Comparison of ENCODE assay signal across 9 mouse cellular contexts in the genomic region with DNA sequence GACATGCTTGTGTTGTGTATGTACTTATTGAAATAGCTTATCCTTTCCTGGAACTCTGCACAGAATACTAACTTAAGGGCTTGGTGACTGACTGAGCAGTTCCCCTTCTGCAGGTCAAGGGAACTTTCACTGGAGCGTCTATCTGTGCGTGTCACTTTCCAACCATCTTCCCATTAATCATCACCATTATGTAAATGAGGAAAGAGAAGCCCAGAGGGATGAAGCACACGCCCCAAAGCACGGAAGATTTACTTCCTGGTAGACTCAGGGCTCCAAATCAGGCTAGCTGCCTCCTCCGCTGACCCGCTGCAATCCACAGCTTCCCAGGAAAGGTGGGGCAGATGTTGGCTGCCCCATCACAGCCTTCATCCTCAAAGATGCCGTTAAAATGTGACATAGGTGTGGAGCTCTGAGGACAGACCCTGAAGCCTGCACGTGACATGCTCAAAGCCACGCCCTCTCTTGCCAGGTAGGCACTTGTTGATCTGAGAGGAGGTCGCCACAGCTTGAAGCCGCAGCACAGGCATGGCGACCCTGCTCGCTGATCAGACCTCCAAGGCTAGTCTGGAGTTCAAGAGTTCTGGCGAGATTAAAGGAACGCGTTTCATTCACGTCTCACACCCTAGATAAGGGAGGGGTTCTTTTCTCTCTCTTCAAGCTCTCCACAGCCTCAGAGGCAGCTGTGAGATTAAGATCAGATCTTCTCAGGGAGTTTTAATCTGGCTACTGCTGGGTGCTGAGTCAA. TPM values are rescaled to one million over a fixed set of nuclear protein-coding genes. Genes with fewer than 3 reads are reported as not detected.
DNase-seq lines count a peak whose midpoint lies in the region; ATAC-seq and TF ChIP-seq lines count a peak whose summit lies in the region.
"Had no signal": no experiment of that assay in that cellular context is flagged by ENCODE, and none has a peak within 500 bp of the region (broad histone marks: within the 10 kb centered on the region; RNA-seq: fewer than 3 reads in every experiment).

No protein-coding gene starts in this region.

- no peak for DNase-seq in kidney, postnatal 10 days
- DNase-seq in layer of hippocampus, adult 18-20 months (ENCODE audit: low spot score in 2 of 2), result no peak
- DNase-seq in right cerebral cortex, postnatal 36 days (ENCODE audit: low spot score in 2 of 2), result no peak
- DNase-seq: kidney, adult 8-10 months had no signal

- WGBS in kidney, embryonic 16.5 days, result 12% methylated on average over 17 of the region's 17 CpGs
- whole genome bisulfite sequencing in embryonic facial prominence, embryonic 13.5 days, result 14% methylated on average over 17 of the region's 17 CpGs
- 11% methylated on average over 17 of the region's 17 CpGs for WGBS in limb, embryonic 15.5 days

- no peak for TF ChIP-seq CTCF in E14TG2a.4 (conservative IDR thresholded peaks at IDR 0.05; ENCODE audit: low read length)

- peak overlapping the region; percentile 32 for H3K9ac ChIP-seq in kidney, embryonic 16.5 days (replicated peaks; ENCODE audit: low read length)
- peak overlapping the region; percentile 37; the same call in 1 of the 2 replicates for H3K9ac ChIP-seq in embryonic facial prominence, embryonic 13.5 days
- H3K9ac ChIP-seq in limb, embryonic 15.5 days, result no peak overlapping the region

- H3K4me1 ChIP-seq in kidney, embryonic 16.5 days (ENCODE audit: insufficient read depth, low read length), result peaks cover 8% of the 10 kb centered on the region; the same call in 1 of the 2 replicates
- peaks cover 15% of the 10 kb centered on the region for H3K4me1 ChIP-seq in E14TG2a.4 (replicated peaks; ENCODE audit: low read depth, low read length)
- peaks cover 7% of the 10 kb centered on the region for H3K4me1 ChIP-seq in embryonic facial prominence, embryonic 13.5 days
- 0 out of 2 replicates have a peak, but pooled peaks cover 4% of the 10 kb centered on the region for H3K4me1 ChIP-seq in limb, embryonic 15.5 days

- no peaks in the 10 kb centered on the region for H3K9me3 ChIP-seq in kidney, embryonic 16.5 days (ENCODE audit: low read length)
- H3K9me3 ChIP-seq in E14TG2a.4 (ENCODE audit: low read length), result no peaks in the 10 kb centered on the region
- H3K9me3 ChIP-seq in embryonic facial prominence, embryonic 13.5 days, result no peaks in the 10 kb centered on the region
- no peaks in the 10 kb centered on the region for H3K9me3 ChIP-seq in limb, embryonic 15.5 days

- ATAC-seq in kidney, embryonic 16.5 days (ENCODE audit: low FRiP score, low TSS enrichment), result no peak
- no peak; the same call in 1 of the 2 replicates for ATAC-seq in embryonic facial prominence, embryonic 13.5 days (ENCODE audit: insufficient number of reproducible peaks, insufficient read depth, low FRiP score, low TSS enrichment, low read depth)
- ATAC-seq in limb, embryonic 15.5 days (ENCODE audit: insufficient number of reproducible peaks, low FRiP score, low TSS enrichment, low read depth), result no peak
- ATAC-seq in frontal cortex, adult (ENCODE audit: low TSS enrichment), result no peak

- peak overlapping the region; percentile 26 for H3K4me3 ChIP-seq in kidney, embryonic 16.5 days (ENCODE audit: low read length)
- peak overlapping the region; percentile 23; the same call in 1 of the 2 replicates for H3K4me3 ChIP-seq in E14TG2a.4 (replicated peaks; ENCODE audit: low read length)
- 0 out of 2 replicates have a peak overlapping the region, but pooled peaks have one; percentile 16 for H3K4me3 ChIP-seq in embryonic facial prominence, embryonic 13.5 days
- H3K4me3 ChIP-seq in limb, embryonic 15.5 days, result peak overlapping the region; percentile 13

- H3K36me3 ChIP-seq in kidney, embryonic 16.5 days (ENCODE audit: insufficient read depth, low read length), result no peaks in the 10 kb centered on the region
- H3K36me3 ChIP-seq in E14TG2a.4 (ENCODE audit: insufficient read depth, low read length), result no peaks in the 10 kb centered on the region
- no peaks in the 10 kb centered on the region for H3K36me3 ChIP-seq in embryonic facial prominence, embryonic 13.5 days
- no peaks in the 10 kb centered on the region for H3K36me3 ChIP-seq in limb, embryonic 15.5 days

- peak overlapping the region; percentile 42 for H3K4me2 ChIP-seq in kidney, embryonic 16.5 days (replicated peaks; ENCODE audit: low read depth, low read length)
- peak overlapping the region; percentile 51 for H3K4me2 ChIP-seq in embryonic facial prominence, embryonic 13.5 days
- peak overlapping the region; percentile 36 for H3K4me2 ChIP-seq in limb, embryonic 15.5 days

- no peaks in the 10 kb centered on the region for H3K27me3 ChIP-seq in kidney, embryonic 16.5 days (ENCODE audit: insufficient read depth, low read length)
- peaks cover 22% of the 10 kb centered on the region for H3K27me3 ChIP-seq in E14TG2a.4 (ENCODE audit: insufficient read depth, low read length)
- H3K27me3 ChIP-seq in embryonic facial prominence, embryonic 13.5 days, result peaks cover 8% of the 10 kb centered on the region; the same call in 1 of the 2 replicates
- 0 out of 2 replicates have a peak, but pooled peaks cover 6% of the 10 kb centered on the region for H3K27me3 ChIP-seq in limb, embryonic 15.5 days

- no peak overlapping the region for H3K27ac ChIP-seq in kidney, embryonic 16.5 days (ENCODE audit: low read length)
- H3K27ac ChIP-seq in embryonic facial prominence, embryonic 13.5 days, result no peak overlapping the region
- H3K27ac ChIP-seq in limb, embryonic 15.5 days, result no peak overlapping the region

RNA-seq across cellular contexts. Expression of gene Tsnax, which starts 21.7 kb away (rescaled TPM):
- polyA plus RNA-seq in kidney, embryonic 16.5 days (2015; fragmentation: Nextera tagmentation; extraction: Ambion mirVana), result 123 and 129 TPM in 2 replicates
- polyA plus RNA-seq in embryonic facial prominence, embryonic 13.5 days (2015; fragmentation: Nextera tagmentation; extraction: Ambion mirVana), result 136 and 149 TPM in 2 replicates
- polyA plus RNA-seq in limb, embryonic 15.5 days (2015; fragmentation: Nextera tagmentation; extraction: Ambion mirVana), result 122 and 127 TPM in 2 replicates
- 100 to 1,000 TPM; 160 to 161 TPM for total RNA-seq in layer of hippocampus, adult 18-20 months (2021)

RNA-seq across cellular contexts. Expression of gene Egln1, which starts 42.0 kb away (rescaled TPM):
- 9.0 and 10.3 TPM in 2 replicates for polyA plus RNA-seq in kidney, embryonic 16.5 days (2015; fragmentation: Nextera tagmentation; extraction: Ambion mirVana)
- 15.0 and 16.3 TPM in 2 replicates for polyA plus RNA-seq in embryonic facial prominence, embryonic 13.5 days (2015; fragmentation: Nextera tagmentation; extraction: Ambion mirVana)
- 13.4 and 16.5 TPM in 2 replicates for polyA plus RNA-seq in limb, embryonic 15.5 days (2015; fragmentation: Nextera tagmentation; extraction: Ambion mirVana)
- total RNA-seq in layer of hippocampus, adult 18-20 months (2021), result 10 to 100 TPM; 67.8 to 69.6 TPM
